Mouse (Mus musculus): ENCODE results near the gene Zfp184.

GRCm38 (mm10) chr13:21969269-21969668, 24.4 kb downstream of the Zfp184 start:
- TF ChIP-seq FLI1 (IDR thresholded peaks at IDR 0.05; ENCODE audit: low read length) (no peak), GATA1 (IDR thresholded peaks at IDR 0.05; ENCODE audit: borderline replicate concordance, low read length) (no peak)
